Mouse (Mus musculus) neural tube, embryonic 10.5 days (tissue): Measurements from ENCODE around the gene Rev3l.

Experiments used
- DNase-seq: peaks from one replicate; pipeline ENCODE4 v3.0.0-alpha.2; 2017; ENCODE audit warnings: low spot score; ENCODE audit errors: extremely low spot score

Rev3l gene

DNA sequence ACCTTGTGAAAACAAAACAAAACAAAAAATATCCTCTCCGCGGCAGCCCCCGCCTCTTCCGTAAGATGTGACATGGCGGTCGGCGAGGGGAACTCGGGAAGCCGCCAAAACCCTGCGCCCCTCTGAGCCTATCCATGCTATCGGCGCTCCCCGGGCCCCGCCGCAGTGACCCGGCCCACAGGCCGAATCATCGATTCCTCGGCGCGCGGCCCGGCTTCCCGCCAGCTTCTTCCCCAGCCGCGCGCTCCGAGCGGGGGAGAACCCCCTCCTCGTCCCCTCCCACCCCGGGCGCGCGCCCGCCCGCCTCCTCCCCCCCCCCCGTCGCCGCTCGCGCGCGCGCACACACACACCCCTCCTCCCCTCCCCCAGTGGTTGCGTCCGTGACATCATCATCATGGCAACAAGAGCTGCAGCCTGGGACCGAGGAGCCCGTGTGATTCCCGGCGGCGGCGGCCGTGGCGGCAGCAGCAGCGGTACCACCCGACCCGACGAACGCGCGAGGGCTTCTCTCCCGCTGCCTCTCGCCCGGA, at the start of gene Rev3l:
Gene Rev3l (plus strand): TSS at position 383 of the 530 bp plus-strand sequence.
- DNase-seq = peak; percentile 94

DNA sequence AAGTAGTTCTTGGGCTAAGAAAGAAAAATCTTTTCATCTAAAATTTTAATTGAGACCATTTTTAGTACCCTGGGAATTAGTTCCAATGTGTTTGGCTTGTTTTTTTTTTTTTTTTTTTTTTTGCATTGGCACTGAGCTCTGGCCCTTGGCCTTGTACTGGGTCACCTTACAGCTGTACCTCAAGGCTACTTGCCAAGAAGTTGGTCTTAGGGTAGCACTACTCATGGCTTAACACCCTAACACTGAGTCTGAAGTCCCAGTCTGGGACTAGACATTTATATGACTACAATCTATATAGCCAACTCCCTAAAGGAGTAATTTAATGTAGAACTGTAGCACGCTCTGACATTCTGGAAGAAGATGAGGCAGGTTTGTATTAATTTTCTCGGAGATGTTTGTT, 49.4 kb upstream of the Rev3l start:
- DNase-seq = no peak

DNA sequence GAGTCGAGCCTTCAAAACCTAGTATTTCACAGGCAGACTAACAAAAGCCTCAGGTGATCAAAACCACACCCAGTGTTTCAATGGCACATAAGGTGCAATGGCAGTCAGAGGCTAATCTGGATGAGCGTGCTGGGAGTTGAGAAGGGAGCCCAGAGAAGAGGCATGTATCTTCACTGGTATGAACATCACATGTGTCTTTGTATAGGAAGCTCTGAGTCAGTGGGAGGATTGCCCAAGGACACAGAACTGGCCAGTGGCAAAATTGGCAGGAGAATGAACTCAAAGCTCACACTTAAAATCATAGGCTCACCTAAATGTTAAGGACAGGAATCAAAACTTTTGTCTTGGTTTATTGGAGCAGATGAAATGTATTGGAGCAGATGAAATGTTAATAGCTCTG, 48.4 kb upstream of the Rev3l start:
- no peak for DNase-seq

DNA sequence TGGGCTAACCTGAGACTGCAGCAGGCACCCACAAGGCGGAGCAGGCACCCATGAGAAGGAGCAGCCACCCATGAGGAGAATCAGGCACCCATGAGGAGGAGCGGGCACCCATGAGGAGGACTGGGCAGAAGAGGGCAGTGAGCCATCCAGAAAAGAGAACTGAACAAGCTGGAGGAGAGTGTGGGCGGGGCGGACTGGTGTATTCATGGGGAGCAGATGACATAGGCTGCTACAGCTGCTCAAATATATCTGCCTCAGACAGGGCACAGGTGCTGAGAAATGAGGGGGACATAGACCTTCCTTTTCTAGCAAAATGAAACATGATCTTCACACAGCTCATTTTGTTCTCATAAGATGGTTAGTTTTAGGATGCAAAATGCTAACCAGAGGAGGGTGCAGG, 45.1 kb upstream of the Rev3l start:
- no peak for DNase-seq

DNA sequence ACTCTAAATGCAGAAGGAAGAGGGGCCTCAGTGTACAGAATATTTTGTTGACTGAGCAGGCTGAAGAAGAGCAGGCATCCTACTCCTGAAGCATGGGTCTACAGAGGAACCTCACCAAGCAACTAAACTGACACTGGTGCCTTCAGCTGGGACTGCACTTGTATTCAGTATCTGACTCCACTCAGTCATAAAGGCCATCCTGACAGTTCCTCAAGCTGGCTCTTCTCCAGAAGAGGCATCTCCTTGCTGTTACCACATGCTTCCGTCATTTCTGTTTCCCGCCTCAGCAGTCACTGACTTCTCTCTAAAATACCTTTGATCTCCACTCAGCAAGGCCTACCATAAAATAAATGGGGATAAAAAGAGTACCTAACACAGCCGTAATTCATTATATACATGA, 44.1 kb upstream of the Rev3l start:
- DNase-seq = no peak

DNA sequence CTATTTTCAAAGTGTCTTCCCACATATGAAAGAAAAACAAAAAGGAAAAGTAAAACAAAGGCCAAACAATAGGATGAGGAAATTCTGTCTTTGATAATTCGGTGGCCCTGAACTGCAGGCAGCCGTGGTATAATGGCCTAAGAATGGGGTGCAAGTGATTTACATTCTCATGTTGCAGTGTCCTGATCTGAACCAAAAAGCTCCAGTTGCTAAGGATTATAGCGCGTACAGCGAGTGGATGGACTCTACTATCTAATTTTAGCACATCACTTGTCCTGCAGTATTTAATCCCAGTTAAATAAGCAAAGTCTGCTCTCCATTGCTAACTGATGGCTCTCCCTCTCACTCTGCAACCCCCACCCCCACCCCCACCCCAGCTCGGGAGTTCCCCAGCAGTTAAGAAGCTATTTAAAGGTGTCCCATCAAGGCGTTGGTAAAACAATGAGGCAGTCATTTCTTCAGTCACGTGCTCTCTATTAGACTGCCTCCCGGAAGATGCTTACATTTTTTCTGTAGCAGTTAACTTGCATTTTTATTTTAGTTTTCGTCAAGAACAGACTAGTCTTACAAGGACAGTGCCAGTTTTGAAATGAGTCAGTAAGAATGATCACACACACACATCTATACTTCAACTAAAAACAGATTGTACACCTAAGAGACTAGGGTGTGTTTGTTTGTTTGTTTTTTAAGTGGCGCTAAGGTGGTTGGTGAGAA, 40.4 kb upstream of the Rev3l start:
- no peak for DNase-seq

DNA sequence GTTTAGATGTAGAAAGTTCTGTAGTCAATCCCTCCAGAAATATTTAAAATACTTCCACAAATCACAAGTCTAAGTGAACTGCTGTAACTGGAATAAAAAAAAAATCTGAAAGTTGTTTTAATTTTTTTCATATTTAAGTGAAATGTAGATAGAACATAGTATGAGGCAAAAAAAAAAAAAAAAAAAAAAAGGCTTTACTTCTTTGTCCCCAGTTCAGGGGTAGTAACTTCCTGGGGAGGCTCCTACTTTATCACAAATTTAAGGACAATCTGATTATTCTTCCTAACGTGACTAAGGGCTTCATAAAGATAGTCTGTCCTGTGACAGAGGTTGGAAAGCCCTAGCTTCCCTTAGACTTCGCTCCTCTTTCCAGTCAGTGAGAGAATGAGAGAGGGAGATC, 39.8 kb upstream of the Rev3l start:
- DNase-seq = no peak

DNA sequence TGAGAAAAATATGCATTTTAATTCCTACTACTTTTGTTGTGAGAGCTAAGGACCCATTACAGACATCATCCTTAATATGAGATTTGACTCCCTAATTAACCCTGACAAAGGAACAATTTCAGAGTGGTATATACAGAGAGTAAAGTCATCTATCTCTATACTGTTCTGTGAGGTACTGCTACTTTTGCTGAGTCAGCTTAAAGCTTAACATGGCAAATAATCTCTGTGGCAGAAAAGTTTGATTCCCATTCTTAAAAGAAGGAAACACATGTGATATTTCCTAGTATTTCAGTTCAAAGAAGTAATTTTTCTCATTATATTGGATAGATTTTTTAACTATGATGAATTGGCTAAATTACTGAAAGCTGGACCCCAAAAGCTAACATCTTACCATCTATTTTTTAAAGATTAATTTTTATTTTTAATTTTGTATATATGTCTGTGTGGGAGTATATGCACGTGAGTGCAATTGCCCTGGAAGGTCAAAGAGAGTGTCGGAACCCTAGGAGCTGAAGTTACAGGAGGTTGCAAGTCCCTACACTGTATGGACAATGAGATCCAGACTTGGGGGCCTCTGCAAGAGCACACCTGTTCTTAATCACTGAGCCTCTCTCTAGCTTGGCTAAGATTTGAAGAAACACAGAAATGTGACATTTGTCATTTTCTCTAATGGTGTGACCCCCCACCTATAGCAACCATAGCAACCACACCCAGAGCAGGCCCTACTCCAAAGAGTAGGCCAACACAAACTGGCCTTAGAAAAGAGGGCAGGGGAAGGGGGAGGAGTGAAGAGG, 24.0 kb upstream of the Rev3l start:
- no peak for DNase-seq

DNA sequence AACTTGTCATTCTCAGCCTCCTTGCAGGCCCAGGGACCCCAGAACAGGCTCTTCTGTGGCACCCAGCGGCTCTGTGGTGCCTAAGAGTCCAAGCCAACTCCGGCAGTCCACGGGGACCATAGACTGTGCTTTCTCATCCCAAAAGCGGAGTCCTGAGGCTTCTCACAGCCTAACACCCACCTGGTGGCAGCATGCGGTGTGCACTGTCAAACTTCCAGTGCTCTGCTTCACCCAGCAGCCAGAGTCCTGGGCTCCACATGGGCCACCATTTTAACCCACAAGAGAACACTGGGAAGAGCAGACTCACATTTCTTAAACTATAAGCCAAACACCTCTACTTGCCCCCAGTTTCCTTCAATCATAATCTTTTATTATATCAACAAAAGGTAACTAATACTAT, 15.0 kb upstream of the Rev3l start:
- DNase-seq = no peak

DNA sequence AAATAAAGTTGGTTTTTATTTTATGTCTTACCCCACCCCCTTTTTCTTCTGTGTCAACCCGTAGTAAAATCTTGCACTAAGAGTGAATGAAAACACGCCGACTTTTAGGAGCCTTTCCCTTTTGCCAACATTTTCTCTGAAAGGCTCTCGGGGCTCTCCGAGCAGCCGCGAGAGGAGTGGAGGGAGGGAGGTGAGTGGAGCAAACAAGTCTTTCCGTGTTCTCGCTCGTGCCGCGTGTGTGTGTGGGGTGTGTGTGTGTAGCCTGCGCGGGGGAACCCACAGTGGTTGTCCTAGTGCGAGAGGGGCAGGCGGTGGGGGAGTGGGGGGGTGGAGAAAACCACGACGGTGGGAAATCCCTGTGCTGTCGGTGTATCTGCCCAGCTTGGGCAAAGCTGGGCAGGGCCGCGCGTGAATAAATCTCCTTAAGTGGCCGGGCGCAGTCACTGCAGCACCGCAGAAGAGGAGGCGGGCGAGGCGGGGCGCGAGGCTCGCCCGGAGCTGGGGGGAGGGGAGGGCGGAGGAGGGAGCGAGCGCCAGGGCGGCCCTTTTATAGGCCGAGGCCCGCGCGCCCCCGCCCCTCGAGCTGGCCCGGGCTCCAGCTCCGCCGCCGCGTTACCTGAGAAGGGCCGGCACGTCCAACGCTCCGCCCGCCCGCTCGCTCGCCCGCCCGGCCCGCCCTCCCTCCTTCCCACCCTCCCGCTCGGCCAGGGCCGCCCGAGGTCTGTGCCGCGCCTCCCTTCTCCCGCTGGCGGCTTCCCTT, 762 bp upstream of the Rev3l start:
- DNase-seq = peak; percentile 92

DNA sequence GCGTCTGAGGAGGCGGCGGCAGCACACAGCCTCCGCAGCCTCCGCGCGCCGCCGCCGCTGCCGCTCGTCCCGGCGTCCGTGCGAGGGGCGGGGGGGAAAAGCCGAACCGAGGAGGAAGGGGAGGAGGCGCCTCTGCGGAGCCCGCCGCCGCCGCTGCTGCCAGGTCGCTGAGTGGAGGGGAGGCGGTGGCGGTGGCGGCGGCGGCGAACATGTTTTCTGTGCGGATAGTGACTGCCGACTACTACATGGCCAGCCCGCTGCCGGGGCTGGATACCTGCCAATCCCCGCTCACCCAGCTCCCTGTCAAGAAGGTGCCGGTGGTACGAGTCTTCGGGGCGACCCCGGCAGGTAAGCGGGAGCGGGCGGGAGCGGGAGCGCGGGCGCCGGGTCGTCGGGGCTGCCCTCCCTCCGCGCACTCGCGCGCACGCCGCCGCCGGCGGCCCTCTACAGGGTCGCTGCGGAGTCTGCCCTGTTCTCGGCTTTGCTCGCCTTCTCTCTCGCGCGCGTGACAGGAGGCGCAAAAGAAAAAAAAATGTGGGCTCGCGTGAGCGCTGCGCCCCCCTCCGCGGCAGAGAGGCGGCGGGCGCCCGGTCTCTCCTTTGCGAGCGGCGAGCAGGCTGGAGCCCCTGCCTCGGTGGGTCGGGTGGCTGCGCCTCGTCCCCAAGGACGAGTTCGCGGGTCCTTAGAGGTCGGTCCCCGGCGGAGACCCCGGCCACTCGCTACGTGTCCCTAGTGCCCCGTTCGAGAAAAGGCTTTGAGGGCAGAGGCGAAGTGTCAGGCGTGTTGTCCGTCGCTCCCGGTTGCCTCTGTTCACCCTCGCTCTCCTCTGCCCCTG, 565 bp downstream of the Rev3l start:
- peak; percentile 83 for DNase-seq

DNA sequence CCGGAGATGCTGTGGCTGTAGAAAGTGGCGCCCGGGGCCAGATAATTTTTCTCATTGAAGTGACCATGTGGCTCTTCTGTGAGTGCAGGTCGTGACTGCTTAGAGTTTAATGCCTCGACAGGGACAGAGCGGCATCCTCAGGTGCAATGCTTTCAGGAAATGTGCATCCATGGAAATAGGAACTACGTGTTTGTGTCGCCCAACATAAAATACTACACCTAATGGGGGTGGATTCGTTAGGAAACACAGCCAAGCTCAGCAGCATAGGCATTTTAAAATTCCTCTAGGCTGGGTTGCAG, 1.1 kb downstream of the Rev3l start:
- no peak for DNase-seq

DNA sequence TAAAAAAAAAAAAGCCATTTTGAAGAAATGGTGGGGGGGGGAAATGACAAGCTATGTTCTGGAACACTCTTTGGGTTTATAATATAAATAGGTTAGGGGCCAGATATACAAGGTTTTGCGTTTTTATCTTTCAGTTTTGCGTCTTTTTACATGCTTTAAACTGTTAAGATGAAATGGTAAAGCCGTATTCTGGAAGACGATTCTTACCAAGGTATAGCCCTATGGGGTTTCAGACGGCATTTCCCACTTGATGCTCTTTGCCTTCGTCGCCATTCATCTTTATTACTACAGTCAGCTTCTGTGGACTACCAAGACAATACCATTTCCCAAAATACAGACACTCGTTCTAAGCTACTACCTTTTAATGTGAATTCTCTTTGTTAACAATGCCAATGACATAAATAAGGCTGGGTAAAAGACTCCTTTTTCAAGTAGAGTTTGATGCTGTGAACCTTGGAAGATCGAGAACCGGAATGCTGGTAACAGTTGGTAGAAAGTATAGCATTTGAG, 1.6 kb downstream of the Rev3l start:
- no peak for DNase-seq

DNA sequence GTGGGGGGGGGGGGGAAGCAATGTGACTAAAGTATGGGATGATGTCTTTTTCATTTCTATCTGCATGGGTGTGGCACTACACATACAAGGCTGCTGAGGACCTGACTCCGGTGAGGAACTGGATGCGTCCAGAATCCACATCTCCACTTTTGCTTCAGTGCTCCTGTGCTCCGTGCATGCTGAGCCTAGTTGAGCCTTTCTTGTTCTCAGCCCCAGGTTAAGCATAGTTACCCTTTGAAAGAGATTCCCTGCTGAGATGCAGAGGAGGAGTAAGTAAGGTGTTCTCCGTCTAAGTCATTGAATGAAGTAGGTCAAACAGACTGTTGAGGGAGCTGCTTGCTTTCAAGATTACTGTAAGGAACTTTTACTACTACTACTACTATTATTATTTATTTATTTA, 4.3 kb downstream of the Rev3l start:
- no peak for DNase-seq

DNA sequence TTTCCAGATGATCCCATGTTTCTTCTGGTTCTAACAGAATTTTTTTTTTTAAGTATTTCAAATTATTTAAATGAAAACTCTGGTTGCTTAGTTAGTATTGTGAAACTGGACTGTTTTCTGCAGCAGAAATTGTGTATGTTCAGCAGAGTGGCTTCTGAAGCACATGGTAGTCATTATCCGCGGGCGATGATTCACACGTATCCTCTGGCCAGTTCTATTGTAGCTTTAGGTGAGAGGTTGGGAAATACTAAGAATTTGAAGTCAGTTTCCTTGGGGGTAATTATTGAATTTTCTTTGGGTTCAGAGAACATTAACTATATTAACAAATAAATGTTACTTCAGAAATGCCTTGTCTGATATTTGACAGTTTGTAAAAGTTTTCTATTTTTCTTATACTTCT, 10.1 kb downstream of the Rev3l start:
- DNase-seq = no peak

DNA sequence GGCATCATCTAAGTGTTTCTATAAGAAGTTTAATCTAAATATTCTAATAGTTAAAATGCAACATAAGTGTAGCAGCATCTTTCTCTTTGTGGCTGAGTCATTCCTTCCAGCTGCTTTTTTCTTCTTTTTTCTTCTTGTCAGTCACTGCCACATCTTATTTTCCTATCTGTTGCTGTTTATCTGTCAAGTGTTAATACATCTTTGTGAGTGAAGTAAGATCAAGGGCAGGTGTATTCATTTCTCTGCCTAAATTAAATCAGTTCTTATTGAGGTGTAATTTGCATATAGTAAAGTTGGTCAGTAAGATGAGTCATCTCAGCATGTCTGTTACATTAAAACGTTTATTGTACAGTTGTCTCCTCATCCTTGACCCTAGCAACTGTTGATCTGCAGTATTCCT, 32.8 kb downstream of the Rev3l start:
- no peak for DNase-seq

DNA sequence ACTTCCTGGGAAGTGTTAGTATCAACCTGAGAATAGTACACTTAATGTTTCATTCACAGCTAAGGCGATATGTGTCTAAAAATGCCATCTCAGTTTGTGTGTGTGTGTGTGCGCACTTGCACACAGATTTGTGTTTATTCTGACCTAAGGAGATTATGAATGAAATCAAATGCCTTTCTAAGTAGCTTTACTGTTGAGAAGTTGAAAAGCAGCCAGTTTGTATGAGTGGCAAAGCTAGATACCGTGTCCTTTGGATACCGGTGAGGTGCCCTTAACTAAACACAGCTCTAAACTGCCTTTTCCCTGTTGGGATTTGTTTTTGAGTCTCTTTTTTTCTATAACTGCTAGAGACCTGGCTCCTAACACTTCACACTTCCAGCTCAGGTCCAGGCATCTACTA, 34.8 kb downstream of the Rev3l start:
- no peak for DNase-seq

DNA sequence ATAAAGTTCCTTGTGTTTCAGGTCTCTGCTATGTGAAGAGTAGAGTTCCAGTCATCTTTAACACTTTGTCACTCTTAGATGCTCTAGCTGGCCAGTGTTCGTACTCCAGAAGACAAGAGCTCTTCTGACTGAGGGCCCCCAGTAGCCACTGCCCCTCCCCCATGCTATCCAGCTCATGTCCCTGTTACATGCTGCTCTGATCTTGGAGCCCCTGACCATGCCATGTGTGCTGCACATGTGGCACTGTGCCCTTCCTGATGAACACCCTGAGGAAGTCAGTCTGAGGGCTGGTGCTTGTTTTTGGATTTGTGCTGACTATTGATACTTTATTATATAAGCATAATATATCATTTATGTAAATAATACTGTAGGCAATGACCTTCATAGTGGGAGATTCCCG, 40.3 kb downstream of the Rev3l start:
- DNase-seq = no peak

DNA sequence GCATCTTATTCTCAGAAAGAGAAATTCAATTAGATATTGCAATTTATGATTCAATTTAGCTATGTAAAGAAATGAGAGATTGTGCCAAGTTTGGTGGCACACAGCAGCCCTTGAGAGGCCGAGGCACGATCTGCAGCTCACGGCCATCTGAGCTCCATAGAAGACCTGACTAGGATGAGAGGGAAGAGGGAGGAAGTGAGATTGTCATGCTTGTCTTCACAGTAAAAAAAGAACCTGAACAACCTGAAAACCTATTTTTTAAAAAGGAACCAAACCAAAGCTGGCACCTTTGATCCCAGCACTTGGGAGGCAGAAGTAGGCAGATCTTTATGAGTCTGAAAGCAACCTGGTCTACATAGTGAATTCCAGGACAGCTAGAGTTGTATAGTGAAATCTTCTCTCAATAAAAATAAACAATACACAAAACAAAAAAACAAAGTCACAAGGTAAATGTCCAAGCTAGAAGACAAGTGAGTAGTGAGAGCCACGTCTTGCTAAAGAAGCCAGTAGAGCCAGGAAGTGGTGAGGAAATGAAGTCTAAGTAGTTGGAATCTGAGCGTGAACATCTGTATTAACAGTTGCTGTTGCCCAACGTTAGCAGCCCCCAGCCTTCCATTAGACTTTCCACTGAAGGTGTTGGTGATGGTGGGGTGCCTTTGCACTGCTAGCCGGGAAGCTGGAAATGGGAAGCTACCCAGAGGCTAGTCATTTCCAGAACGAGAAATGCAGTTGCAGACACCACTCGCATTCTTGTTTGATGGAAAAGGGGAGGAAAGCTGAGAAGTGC, 42.2 kb downstream of the Rev3l start:
- DNase-seq = no peak

DNA sequence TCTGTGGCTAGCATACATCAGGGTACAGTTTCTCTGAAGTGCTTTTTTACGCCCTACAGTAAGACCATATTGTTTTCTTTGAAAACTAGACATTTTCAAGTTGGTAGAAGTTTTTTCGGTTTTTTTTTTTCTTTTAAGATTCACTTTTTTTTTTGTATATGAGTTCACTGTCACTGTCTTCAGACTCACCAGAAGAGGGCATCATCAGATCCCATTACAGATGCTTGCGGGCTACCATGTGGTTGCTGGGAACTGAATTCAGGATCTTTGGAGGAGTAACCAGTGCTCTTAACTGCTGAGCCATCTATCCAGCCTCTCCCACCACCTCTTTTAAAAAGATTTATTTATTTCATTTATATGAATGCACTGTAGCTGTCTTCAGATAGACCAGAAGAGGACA, 45.0 kb downstream of the Rev3l start:
- no peak for DNase-seq
